Mouse (Mus musculus) intestine, embryonic 15.5 days (tissue): ENCODE results near the gene Rapgef6. TPM values are rescaled to one million over a fixed set of nuclear protein-coding genes. Genes with fewer than 3 reads are reported as not detected.

Source experiments
- ATAC-seq: fragments of 200-750 bp; cut with Nextera tagmentation; 2 replicates; pipeline ENCODE4 v1.8.0; 2017; ENCODE audit warnings: moderate TSS enrichment, moderate library complexity
- H3K27ac ChIP-seq: fragments of 300-500 bp; sonication (generic); 2 replicates; pipeline ENCODE4 v1.5.1; 2015; ENCODE audit warnings: mild to moderate bottlenecking, inconsistent platforms
- H3K27me3 ChIP-seq: fragments of 300-500 bp; sonication (generic); replicated peaks from 2 replicates; pipeline ENCODE4 v1.6.1; 2015; ENCODE audit warnings: inconsistent platforms
- H3K36me3 ChIP-seq: fragments of 300-500 bp; sonication (generic); 2 replicates; pipeline ENCODE4 v1.6.1; 2015; ENCODE audit warnings: inconsistent platforms
- H3K4me1 ChIP-seq: fragments of 300-500 bp; sonication (generic); replicated peaks from 2 replicates; pipeline ENCODE4 v1.6.1; 2015; ENCODE audit warnings: inconsistent platforms
- H3K4me2 ChIP-seq: fragments of 300-500 bp; sonication (generic); replicated peaks from 2 replicates; pipeline ENCODE4 v1.6.1; 2015; ENCODE audit warnings: mild to moderate bottlenecking, inconsistent platforms
- H3K4me3 ChIP-seq: fragments of 300-500 bp; sonication (generic); replicated peaks from 2 replicates; pipeline ENCODE4 v1.5.1; 2015; ENCODE audit warnings: inconsistent platforms
- H3K9ac ChIP-seq: fragments of 300-500 bp; sonication (generic); 2 replicates; pipeline ENCODE4 v1.6.1; 2015; ENCODE audit warnings: inconsistent platforms
- H3K9me3 ChIP-seq: fragments of 300-500 bp; sonication (generic); 2 replicates; pipeline ENCODE4 v1.6.1; 2016; ENCODE audit warnings: inconsistent platforms
- WGBS: fragments of 180-500 bp; shearing (Covaris S2); methylation state at CpG from one replicate; pipeline ENCODE4 v1.1.7; 2015; 5-methylcytosine and 5-hydroxymethylcytosine counted together
- polyA plus RNA-seq: library from polyadenylated mRNA; unstranded; fragments of >200 nt; fragmentation: Nextera tagmentation; extraction: Ambion mirVana; gene quantifications from 2 replicates; pipeline ENCODE4 v1.2.1, GENCODE M21; 2015

The Rapgef6 gene
- polyA plus RNA-seq, 1 experiment from 2014 or later = 32.0 TPM

DNA sequence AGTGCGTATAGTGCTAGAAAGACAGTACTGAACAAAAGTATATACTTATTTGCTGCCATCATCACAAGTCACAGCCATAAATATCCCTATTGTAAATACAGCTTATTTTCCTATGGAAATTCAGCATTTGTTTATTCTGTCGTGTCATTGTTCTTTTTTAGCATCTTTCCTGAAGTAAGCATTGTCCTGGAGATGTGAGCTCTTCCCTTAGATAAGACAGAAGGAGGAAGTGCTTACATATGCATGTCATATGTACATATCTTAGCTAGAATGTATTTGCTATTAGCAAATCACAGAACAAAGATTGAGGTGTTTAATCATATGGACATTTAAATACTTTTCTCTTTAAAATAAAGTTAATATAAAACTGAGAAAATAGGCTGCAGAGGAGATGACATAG, 132.8 kb downstream of the Rapgef6 start:
- H3K27ac ChIP-seq = no peak overlapping the region
- H3K36me3 ChIP-seq = no peaks in the 10 kb centered on the region
- H3K4me2 ChIP-seq = no peak overlapping the region
- WGBS = 86% methylated on average over 2 of the region's 2 CpGs
- no peak overlapping the region for H3K4me3 ChIP-seq
- H3K27me3 ChIP-seq = no peaks in the 10 kb centered on the region
- no peak for ATAC-seq
- no peaks in the 10 kb centered on the region for H3K9me3 ChIP-seq
- no peak overlapping the region for H3K9ac ChIP-seq
- no peaks in the 10 kb centered on the region for H3K4me1 ChIP-seq

GRCm38 (mm10) chr11:54673575-54674298, 151.1 kb downstream of the Rapgef6 start:
- Histone ChIP-seq H3K9me3 (no peaks in the 10 kb centered on the region), H3K27ac (no peak overlapping the region), H3K27me3 (no peaks in the 10 kb centered on the region), H3K4me1 (no peaks in the 10 kb centered on the region), H3K36me3 (no peaks in the 10 kb centered on the region), H3K4me3 (no peak overlapping the region), H3K4me2 (no peak overlapping the region), H3K9ac (no peak overlapping the region)
- 57% methylated on average over 8 of the region's 8 CpGs for WGBS
- ATAC-seq = peak; percentile 77

DNA sequence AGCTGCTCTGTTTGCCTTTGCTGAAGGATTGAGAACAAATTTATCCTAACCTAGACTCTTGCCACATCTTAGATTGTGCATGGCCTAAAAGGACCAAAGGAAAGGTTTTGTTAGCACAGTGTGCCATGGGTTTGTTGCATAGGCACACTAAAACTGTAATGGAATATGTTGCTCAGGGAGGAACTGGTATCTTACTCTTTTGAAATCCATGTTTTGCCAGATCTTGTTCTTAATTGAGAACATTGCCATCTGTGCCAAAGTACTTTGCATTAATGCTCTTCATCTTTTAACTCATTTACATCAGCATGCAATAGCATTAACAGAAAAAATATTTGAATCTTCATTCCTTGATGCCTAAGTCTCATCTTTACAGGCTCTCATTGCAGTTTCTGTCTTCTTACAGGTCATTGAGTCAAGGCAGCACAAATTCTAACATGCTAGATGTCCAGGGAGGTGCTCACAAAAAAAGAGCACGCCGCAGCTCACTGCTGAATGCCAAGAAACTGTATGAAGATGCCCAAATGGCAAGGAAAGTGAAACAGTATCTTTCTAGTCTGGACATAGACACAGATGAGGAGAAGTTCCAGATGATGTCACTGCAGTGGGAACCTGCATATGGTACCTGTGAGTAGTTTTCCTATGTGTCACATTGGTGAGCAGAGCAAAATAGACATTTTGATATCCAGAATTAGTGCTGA, 153.3 kb downstream of the Rapgef6 start:
- Histone ChIP-seq H3K4me3 (no peak overlapping the region), H3K36me3 (peaks cover 7% of the 10 kb centered on the region; the same call in 1 of the 2 replicates), H3K4me1 (no peaks in the 10 kb centered on the region), H3K9ac (no peak overlapping the region), H3K4me2 (no peak overlapping the region), H3K27ac (no peak overlapping the region), H3K27me3 (no peaks in the 10 kb centered on the region), H3K9me3 (no peaks in the 10 kb centered on the region)
- WGBS = 96% methylated on average over 2 of the region's 2 CpGs
- no peak for ATAC-seq

DNA sequence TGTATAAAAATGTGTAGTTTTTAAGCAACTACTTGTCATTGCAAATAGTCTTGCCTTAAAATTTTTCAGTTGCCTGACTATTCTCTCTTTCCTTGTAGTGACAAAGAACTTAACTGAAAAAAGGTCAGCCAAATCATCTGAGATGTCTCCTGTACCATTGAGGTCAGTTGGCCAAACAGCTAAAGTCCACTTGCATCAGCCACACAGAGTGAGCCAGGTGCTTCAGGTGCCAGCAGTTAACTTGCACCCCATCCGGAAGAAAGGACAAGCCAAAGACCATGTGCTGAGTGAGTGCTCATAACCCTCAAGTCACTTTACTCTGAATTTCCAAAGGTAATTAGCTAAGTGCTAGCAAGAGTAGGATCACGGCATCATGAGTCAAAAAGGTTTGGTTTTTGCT, 156.5 kb downstream of the Rapgef6 start:
- 95% methylated on average over 2 of the region's 2 CpGs for WGBS
- Histone ChIP-seq H3K4me2 (no peak overlapping the region), H3K27ac (no peak overlapping the region), H3K4me1 (no peaks in the 10 kb centered on the region), H3K27me3 (no peaks in the 10 kb centered on the region), H3K9ac (no peak overlapping the region), H3K4me3 (no peak overlapping the region), H3K9me3 (no peaks in the 10 kb centered on the region), H3K36me3 (peaks cover 8% of the 10 kb centered on the region; the same call in 1 of the 2 replicates)
- no peak for ATAC-seq

- H3K9ac ChIP-seq = no peak overlapping the region
- no peak overlapping the region for H3K27ac ChIP-seq
- H3K4me1 ChIP-seq = no peaks in the 10 kb centered on the region
- no peak overlapping the region for H3K4me3 ChIP-seq
- no peaks in the 10 kb centered on the region for H3K27me3 ChIP-seq
- no peaks in the 10 kb centered on the region for H3K9me3 ChIP-seq
- 88% methylated on average over 2 of the region's 2 CpGs for WGBS
- H3K4me2 ChIP-seq = no peak overlapping the region
- no peak for ATAC-seq
- H3K36me3 ChIP-seq = peaks cover 6% of the 10 kb centered on the region; the same call in 1 of the 2 replicates
Observed at GRCm38 (mm10) chr11:54684831-54685230, 162.2 kb downstream of the Rapgef6 start.

- Histone ChIP-seq H3K9ac (no peak overlapping the region), H3K36me3 (peaks cover 5% of the 10 kb centered on the region; the same call in 1 of the 2 replicates), H3K4me2 (no peak overlapping the region), H3K27me3 (no peaks in the 10 kb centered on the region), H3K9me3 (no peaks in the 10 kb centered on the region), H3K27ac (no peak overlapping the region), H3K4me1 (no peaks in the 10 kb centered on the region), H3K4me3 (no peak overlapping the region)
- WGBS = 81% methylated on average over 4 of the region's 4 CpGs
- ATAC-seq = no peak
Observed at GRCm38 (mm10) chr11:54690171-54690570, 167.5 kb downstream of the Rapgef6 start.

DNA sequence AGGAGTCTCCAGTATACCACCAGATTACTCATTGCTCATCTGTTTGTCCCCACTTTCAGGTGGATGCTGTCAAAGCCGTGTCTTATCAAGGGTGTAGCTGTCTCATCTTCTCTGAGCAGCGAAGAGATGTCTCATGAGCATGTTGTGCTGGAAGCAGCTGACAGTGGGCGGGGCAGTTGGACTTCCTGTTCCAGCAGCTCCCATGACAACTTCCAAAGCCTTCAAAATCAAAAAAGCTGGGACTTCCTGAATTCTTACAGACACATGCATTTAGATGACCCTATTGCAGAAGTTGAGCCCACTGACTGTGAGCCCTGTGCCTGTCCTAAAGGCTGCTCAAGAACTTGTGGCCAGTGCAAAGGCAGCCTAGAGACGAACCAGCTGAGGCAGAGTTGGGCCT, 168.5 kb downstream of the Rapgef6 start:
- no peaks in the 10 kb centered on the region for H3K4me1 ChIP-seq
- no peak overlapping the region for H3K4me2 ChIP-seq
- H3K36me3 ChIP-seq = peaks cover 5% of the 10 kb centered on the region; the same call in 1 of the 2 replicates
- no peak overlapping the region for H3K9ac ChIP-seq
- no peak for ATAC-seq
- H3K9me3 ChIP-seq = no peaks in the 10 kb centered on the region
- no peak overlapping the region for H3K27ac ChIP-seq
- no peak overlapping the region for H3K4me3 ChIP-seq
- H3K27me3 ChIP-seq = no peaks in the 10 kb centered on the region
- 77% methylated on average over 4 of the region's 4 CpGs for WGBS

DNA sequence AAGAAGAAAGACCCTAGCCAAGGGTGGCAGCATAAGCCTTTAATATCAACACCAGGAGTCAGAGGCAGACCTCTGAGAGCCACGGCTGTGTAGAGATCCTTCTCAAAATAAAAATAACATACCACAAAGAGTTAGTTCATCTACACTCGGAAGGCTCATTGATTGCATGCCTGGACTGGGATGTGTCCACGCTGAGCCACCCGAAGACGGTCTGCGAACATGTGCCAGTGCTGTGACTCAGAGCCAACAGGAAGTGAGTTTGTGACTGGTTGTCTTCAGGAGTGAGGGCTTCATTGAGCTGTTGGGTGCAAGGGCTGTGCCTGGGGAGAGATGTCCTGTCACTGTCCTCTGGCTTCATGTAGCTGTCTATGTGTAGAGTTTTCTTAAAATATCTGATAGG, 171.0 kb downstream of the Rapgef6 start:
- WGBS = 85% methylated on average over 6 of the region's 6 CpGs
- no peak overlapping the region for H3K9ac ChIP-seq
- H3K27me3 ChIP-seq = no peaks in the 10 kb centered on the region
- H3K27ac ChIP-seq = no peak overlapping the region
- H3K36me3 ChIP-seq = peaks cover 9% of the 10 kb centered on the region; the same call in 1 of the 2 replicates
- H3K9me3 ChIP-seq = no peaks in the 10 kb centered on the region
- no peak overlapping the region for H3K4me3 ChIP-seq
- ATAC-seq = no peak
- no peak overlapping the region for H3K4me2 ChIP-seq
- no peaks in the 10 kb centered on the region for H3K4me1 ChIP-seq

GRCm38 (mm10) chr11:54694291-54694690, 171.6 kb downstream of the Rapgef6 start:
- Histone ChIP-seq H3K27ac (no peak overlapping the region), H3K9ac (no peak overlapping the region), H3K36me3 (peaks cover 9% of the 10 kb centered on the region; the same call in 1 of the 2 replicates), H3K4me3 (no peak overlapping the region), H3K27me3 (no peaks in the 10 kb centered on the region), H3K4me1 (no peaks in the 10 kb centered on the region), H3K4me2 (no peak overlapping the region), H3K9me3 (no peaks in the 10 kb centered on the region)
- 74% methylated on average over 8 of the region's 8 CpGs for WGBS
- no peak for ATAC-seq

DNA sequence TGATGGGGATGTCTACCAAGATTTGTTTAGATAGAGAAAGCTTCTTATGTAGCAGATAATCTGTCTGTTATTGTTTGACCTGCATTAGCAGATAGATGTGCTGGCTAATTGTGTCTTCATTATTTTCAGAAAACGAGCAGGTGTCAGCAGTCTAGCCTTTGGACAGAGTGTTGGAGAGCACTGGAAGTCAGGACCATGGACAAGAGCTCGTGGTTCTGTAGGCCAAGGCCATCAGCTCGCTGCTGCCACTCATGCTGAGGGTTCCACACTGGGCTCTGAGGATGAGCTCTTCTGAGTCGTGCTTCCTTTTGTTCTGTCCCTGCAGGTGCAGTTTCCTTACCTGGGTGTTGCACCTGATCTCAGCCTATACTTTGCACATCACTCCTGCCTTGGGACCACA, 173.3 kb downstream of the Rapgef6 start:
- no peaks in the 10 kb centered on the region for H3K9me3 ChIP-seq
- peaks cover 9% of the 10 kb centered on the region; the same call in 1 of the 2 replicates for H3K36me3 ChIP-seq
- no peak overlapping the region for H3K4me2 ChIP-seq

DNA sequence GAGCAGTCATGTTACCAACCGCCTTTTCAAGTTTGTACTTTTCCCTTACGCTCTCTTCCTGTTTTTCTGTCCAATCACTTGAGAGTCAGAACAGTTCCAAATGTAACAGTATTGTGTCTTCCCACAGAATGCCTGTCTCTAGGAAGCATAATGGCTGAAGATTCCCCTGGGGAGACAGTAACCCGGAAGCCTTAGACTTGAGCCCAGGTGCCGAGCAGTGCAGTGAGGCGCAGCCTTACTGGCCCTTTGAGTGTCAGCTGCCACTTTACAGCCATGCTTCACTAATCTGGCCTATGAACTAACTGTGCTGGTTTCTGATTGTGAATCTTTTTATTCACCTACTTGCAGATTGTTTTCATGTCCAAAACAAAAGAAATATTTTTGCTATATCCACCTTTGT, 175.0 kb downstream of the Rapgef6 start:
- 0 out of 2 replicates have a peak, but pooled peaks cover 4% of the 10 kb centered on the region for H3K36me3 ChIP-seq
- no peak overlapping the region for H3K4me2 ChIP-seq
- H3K9me3 ChIP-seq = no peaks in the 10 kb centered on the region
- H3K9ac ChIP-seq = no peak overlapping the region
- no peaks in the 10 kb centered on the region for H3K4me1 ChIP-seq
- no peaks in the 10 kb centered on the region for H3K27me3 ChIP-seq
- WGBS = 84% methylated on average over 5 of the region's 5 CpGs
- H3K27ac ChIP-seq = no peak overlapping the region
- ATAC-seq = no peak
- no peak overlapping the region for H3K4me3 ChIP-seq

More for the DNA sequence above, 173.3 kb downstream of the Rapgef6 start:
- no peaks in the 10 kb centered on the region for H3K4me1 ChIP-seq
- H3K27ac ChIP-seq = no peak overlapping the region
- 62% methylated on average over 4 of the region's 4 CpGs for WGBS
- H3K27me3 ChIP-seq = no peaks in the 10 kb centered on the region
- ATAC-seq = no peak
- no peak overlapping the region for H3K9ac ChIP-seq
- no peak overlapping the region for H3K4me3 ChIP-seq

GRCm38 (mm10) chr11:54698636-54699035, 176.0 kb downstream of the Rapgef6 start:
- H3K9me3 ChIP-seq = no peaks in the 10 kb centered on the region
- 94% methylated on average over 7 of the region's 7 CpGs for WGBS
- no peak overlapping the region for H3K4me3 ChIP-seq
- 0 out of 2 replicates have a peak, but pooled peaks cover 4% of the 10 kb centered on the region for H3K36me3 ChIP-seq
- H3K27me3 ChIP-seq = no peaks in the 10 kb centered on the region
- no peaks in the 10 kb centered on the region for H3K4me1 ChIP-seq
- H3K4me2 ChIP-seq = no peak overlapping the region
- H3K27ac ChIP-seq = no peak overlapping the region
- H3K9ac ChIP-seq = no peak overlapping the region
- ATAC-seq = no peak
